Mouse (Mus musculus) limb, embryonic 15.5 days (tissue): Measurements from ENCODE around the gene Pkp4. TPM values are rescaled to one million over a fixed set of nuclear protein-coding genes. Genes with fewer than 3 reads are reported as not detected.
"Not testable (repeated sequence)": the region's sequence is repeated elsewhere in the genome, so short reads cannot be mapped to it uniquely, and the experiment has no call there.

Source experiments
- ATAC-seq: fragments of 200-750 bp; cut with Nextera tagmentation; 2 replicates; pipeline ENCODE4 v1.8.0; 2017; ENCODE audit warnings: low read depth, moderate TSS enrichment; ENCODE audit not compliant: insufficient number of reproducible peaks, low FRiP score, low TSS enrichment
- H3K27ac ChIP-seq: fragments of 300-500 bp; sonication (generic); 2 replicates; pipeline ENCODE4 v1.5.1; 2015; ENCODE audit warnings: moderate library complexity, mild to moderate bottlenecking, inconsistent platforms
- H3K27me3 ChIP-seq: fragments of 300-500 bp; sonication (generic); 2 replicates; pipeline ENCODE4 v1.6.1; 2015; ENCODE audit warnings: inconsistent platforms
- H3K36me3 ChIP-seq: fragments of 300-500 bp; sonication (generic); 2 replicates; pipeline ENCODE4 v1.6.1; 2015; ENCODE audit warnings: inconsistent platforms
- H3K4me1 ChIP-seq: fragments of 300-500 bp; sonication (generic); 2 replicates; pipeline ENCODE4 v1.6.1; 2015; ENCODE audit warnings: inconsistent platforms
- H3K4me2 ChIP-seq: fragments of 300-500 bp; sonication (generic); 2 replicates; pipeline ENCODE4 v1.6.1; 2015; ENCODE audit warnings: mild to moderate bottlenecking, inconsistent platforms
- H3K4me3 ChIP-seq: fragments of 300-500 bp; sonication (generic); 2 replicates; pipeline ENCODE4 v1.5.1; 2015; ENCODE audit warnings: mild to moderate bottlenecking, inconsistent platforms
- H3K9ac ChIP-seq: fragments of 300-500 bp; sonication (generic); 2 replicates; pipeline ENCODE4 v1.6.1; 2015; ENCODE audit warnings: inconsistent platforms
- H3K9me3 ChIP-seq: fragments of 300-500 bp; sonication (generic); 2 replicates; pipeline ENCODE4 v1.6.1; 2016; ENCODE audit warnings: inconsistent platforms
- WGBS: fragments of 180-500 bp; shearing (Covaris S2); methylation state at CpG from one replicate; pipeline ENCODE4 v1.1.7; 2015; 5-methylcytosine and 5-hydroxymethylcytosine counted together
- polyA plus RNA-seq: library from polyadenylated mRNA; unstranded; fragments of >200 nt; fragmentation: Nextera tagmentation; extraction: Ambion mirVana; gene quantifications from 2 replicates; pipeline ENCODE4 v1.2.1, GENCODE M21; 2015

Gene Pkp4
- polyA plus RNA-seq, 1 experiment from 2014 or later, result 23.4 TPM

DNA sequence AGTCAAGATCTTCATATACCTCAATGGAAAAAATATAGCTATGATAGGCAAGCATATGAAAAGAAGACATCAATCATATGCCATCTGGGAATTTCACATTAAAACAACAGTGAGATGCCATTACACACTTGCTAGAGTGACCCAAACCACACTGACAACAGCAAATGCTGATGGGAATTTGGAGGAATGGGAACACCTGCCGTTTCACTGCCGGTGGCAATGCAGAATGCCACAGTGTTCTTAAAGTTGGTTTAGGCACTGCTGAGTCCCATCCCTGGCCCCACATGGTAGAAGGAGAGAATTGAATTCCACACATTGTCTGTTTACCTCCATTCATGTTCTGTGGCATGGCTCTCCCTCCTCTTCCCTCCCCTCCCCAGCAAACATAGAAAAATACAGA is 212.5 kb downstream of the Pkp4 start:
- 85% methylated on average over 2 of the region's 2 CpGs for WGBS
- Histone ChIP-seq H3K9me3 (no peaks in the 10 kb centered on the region), H3K4me1 (no peaks in the 10 kb centered on the region), H3K9ac (no peak overlapping the region), H3K36me3 (no peaks in the 10 kb centered on the region), H3K27me3 (no peaks in the 10 kb centered on the region), H3K4me2 (no peak overlapping the region), H3K27ac (no peak overlapping the region), H3K4me3 (no peak overlapping the region)
- no peak for ATAC-seq

DNA sequence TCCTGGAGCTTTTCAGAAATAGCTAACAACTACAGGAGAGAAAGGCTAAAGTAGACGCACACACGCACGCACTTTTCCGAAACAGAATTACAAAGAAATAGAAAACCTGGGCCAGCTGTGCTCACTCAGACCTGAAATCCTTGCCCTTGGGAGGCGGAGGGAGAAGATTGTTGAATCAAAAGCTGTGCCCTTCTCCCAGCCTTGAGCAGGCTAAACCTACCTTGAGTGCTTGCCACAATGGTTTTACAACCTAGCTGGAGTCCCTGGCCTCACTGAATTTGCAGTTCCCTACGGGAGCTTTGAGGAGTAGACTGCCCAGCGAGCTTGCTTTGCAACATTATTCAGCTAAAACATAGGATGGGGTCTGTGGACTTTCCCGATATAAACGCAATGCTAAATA is 217.4 kb downstream of the Pkp4 start:
- H3K27me3 ChIP-seq, result no peaks in the 10 kb centered on the region
- no peaks in the 10 kb centered on the region for H3K9me3 ChIP-seq
- no peak overlapping the region for H3K9ac ChIP-seq
- H3K4me2 ChIP-seq, result no peak overlapping the region
- WGBS, result 88% methylated on average over 9 of the region's 9 CpGs
- H3K4me1 ChIP-seq, result no peaks in the 10 kb centered on the region
- H3K36me3 ChIP-seq, result no peaks in the 10 kb centered on the region
- ATAC-seq, result no peak
- H3K27ac ChIP-seq, result no peak overlapping the region
- H3K4me3 ChIP-seq, result no peak overlapping the region

DNA sequence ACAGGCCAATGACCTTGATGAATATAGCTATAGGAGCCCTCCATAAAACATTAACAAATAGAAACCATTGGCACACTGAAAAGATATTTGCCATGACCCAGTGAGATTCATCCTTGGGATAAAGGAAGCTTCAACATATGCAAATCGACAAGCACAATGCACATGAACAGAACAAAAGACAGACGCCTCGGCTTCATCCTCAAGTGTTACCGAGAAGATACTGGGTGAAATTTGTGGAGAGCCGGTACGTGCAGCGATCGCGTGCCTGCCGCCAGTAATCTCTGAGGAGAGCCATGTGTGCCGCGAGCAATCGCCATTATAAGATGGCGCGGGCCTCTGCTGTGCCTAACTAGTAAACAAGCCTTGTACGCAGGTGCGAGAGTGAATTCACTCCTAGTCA is 218.2 kb downstream of the Pkp4 start:
- H3K9ac ChIP-seq, H3K27ac ChIP-seq, H3K27me3 ChIP-seq, ATAC-seq, H3K36me3 ChIP-seq, H3K4me1 ChIP-seq, H3K4me2 ChIP-seq, H3K9me3 ChIP-seq, H3K4me3 ChIP-seq: not testable (repeated sequence)
- 96% methylated on average over 17 of the region's 17 CpGs for WGBS

DNA sequence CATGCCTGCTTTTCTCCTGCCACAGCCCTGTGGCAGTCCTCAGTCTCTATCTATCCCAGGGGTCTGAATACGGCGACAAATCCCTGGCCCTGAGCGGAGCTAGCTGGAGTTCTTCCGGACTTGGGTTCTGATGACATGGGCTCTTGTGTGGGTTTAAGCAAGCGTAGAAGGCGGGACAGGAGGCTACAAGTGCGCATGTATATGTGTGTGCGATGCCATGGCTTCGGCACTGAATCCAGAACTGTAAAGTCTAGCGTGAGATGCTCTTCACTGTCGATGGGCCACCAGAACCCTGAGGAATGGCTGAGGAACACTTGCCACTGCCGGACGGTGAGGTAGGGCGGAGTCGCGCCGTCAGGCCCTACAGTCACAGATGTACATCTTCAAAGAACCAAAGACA is 222.6 kb downstream of the Pkp4 start:
- H3K4me1 ChIP-seq, result peaks cover 3% of the 10 kb centered on the region; the same call in 1 of the 2 replicates
- ATAC-seq, result no peak

DNA sequence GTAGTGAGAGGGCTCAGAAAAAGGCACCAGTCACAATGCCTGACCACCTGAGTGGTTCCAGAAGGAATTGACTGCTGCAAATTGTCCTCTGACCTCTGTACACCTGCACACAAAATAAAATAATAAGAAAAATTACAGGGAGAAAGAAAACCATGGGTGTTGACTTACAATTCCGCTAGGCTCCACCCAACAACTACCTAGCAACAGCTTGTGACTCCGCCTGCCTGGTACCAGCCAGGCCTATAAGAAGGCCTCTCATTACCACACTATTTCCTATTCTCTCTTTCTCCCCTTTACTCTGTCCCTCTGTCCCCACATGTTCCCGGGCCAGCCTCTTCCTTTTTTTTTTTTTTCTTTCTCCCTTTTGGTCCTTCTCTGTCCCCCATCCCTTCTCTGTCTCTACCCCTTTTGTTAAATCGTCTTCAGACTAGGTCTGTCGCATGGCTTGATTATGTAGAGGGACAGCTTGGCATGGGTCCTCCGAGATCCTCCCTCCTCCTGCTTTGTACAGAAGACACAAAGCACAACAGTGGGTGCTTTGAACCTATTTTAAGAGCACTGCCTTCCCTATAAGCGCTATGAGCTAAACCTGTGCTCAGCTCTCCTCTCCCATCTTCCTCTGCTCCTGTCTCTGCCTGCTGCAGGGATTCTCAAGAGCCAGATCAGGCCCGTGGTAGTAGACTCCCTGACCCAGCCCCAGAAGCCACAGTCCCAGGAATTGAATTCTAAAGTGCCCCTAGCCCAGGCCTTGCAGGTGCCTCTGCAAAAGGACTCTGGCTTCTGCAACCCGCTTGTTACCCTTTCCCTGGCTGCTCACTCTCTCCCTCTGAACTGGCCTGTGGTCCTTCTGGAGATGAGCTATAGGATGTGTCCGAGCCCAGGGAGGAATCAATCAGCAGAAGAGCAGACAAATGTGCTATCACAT is 223.5 kb downstream of the Pkp4 start:
- Histone ChIP-seq H3K9ac (no peak overlapping the region), H3K36me3 (no peaks in the 10 kb centered on the region), H3K4me3 (no peak overlapping the region), H3K9me3 (no peaks in the 10 kb centered on the region), H3K27me3 (no peaks in the 10 kb centered on the region), H3K27ac (no peak overlapping the region), H3K4me1 (peaks cover 3% of the 10 kb centered on the region; the same call in 1 of the 2 replicates), H3K4me2 (no peak overlapping the region)
- WGBS, result 82% methylated on average over 10 of the region's 10 CpGs
- ATAC-seq, result no peak

More for the DNA sequence above, 222.6 kb downstream of the Pkp4 start:
- Histone ChIP-seq H3K4me3 (no peak overlapping the region), H3K27me3 (no peaks in the 10 kb centered on the region), H3K9ac (no peak overlapping the region), H3K4me2 (no peak overlapping the region), H3K36me3 (no peaks in the 10 kb centered on the region), H3K9me3 (no peaks in the 10 kb centered on the region), H3K27ac (no peak overlapping the region)
- 96% methylated on average over 17 of the region's 17 CpGs for WGBS

DNA sequence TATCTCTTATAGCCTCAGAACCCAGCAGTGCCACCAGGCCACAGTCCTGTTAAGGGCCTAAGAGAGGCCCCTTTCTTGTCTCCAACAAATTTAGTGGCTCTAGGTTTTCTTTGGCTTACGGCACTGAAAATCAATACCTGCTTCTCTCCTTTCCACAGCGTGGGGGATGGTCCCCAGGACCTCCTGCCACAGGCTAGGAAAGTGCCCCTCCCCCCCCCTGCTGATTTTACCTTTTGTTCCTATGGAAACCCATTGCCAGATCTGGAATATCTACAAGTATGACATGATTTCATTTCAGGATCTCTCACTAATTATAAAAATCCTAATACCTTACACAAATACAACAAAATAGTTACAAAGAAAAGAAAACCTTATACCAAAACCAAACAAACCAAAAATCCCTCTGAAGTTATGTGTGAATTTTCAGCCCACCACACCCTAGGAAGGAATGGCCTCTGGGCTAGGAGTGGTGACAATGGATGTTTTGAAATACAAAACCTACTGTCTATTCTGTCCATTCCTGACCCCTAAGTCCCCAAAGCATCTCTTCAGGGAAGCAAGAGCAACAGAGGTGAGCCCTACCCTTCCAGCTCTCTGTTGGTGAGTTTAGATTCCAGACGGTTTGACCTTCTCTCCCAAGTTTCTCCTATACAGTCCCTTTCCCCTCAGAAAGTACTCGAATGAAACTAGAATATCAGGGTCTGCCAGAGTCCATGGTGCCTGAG is 224.7 kb downstream of the Pkp4 start:
- Histone ChIP-seq H3K9ac (no peak overlapping the region), H3K4me2 (no peak overlapping the region), H3K4me1 (peaks cover 3% of the 10 kb centered on the region; the same call in 1 of the 2 replicates), H3K4me3 (no peak overlapping the region), H3K27ac (no peak overlapping the region), H3K27me3 (no peaks in the 10 kb centered on the region), H3K9me3 (no peaks in the 10 kb centered on the region), H3K36me3 (no peaks in the 10 kb centered on the region)
- no peak for ATAC-seq
- WGBS, result 53% methylated on average over 4 of the region's 4 CpGs

DNA sequence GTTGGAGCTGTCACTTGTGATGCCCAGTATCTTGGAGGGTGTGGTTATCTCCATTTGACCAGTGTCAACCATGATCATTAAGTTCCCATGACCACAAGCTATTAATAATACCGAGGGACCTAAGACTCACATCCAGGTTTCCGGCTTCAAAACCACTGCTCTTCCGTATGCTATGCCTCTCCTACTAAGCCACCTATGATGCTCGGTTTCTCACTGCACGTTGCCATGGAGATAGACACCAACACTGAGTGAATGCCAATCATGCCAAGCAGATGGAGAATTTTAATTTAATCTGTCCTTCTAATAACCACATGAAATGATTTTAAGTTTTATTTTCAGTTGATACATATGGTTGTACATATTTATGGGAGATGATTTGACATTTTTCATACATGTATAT is 229.3 kb downstream of the Pkp4 start:
- no peaks in the 10 kb centered on the region for H3K9me3 ChIP-seq
- peaks cover 2% of the 10 kb centered on the region; the same call in 1 of the 2 replicates for H3K4me1 ChIP-seq
- no peak overlapping the region for H3K4me3 ChIP-seq
- no peak for ATAC-seq
- H3K36me3 ChIP-seq, result no peaks in the 10 kb centered on the region
- no peak overlapping the region for H3K27ac ChIP-seq
- no peak overlapping the region for H3K4me2 ChIP-seq
- 82% methylated on average over 5 of the region's 5 CpGs for WGBS
- H3K9ac ChIP-seq, result no peak overlapping the region
- no peaks in the 10 kb centered on the region for H3K27me3 ChIP-seq

DNA sequence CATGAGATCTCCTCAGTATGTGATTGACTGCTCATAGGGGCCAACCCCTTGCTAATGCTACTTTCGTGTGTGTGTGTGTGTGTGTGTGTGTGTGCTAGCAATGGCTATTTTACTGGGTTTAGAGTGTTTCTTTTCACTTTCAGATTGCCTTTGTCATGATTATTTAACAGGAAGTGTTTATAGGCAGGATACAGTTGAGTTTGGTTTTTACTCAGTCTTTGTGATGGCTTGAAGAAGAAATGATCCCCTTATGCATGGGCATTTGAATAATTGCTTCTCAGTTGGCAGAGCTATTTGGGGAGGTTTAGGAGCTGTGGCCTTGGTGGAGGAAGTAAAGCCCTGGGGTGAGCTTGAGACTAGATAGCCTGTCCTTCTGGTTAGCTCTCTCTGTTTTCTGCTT is 232.5 kb downstream of the Pkp4 start:
- Histone ChIP-seq H3K36me3 (no peaks in the 10 kb centered on the region), H3K4me1 (no peaks in the 10 kb centered on the region), H3K27me3 (no peaks in the 10 kb centered on the region), H3K4me2 (no peak overlapping the region), H3K9me3 (no peaks in the 10 kb centered on the region), H3K27ac (no peak overlapping the region), H3K9ac (no peak overlapping the region), H3K4me3 (no peak overlapping the region)
- ATAC-seq, result no peak
- 83% methylated on average over 1 of the region's 1 CpGs for WGBS

DNA sequence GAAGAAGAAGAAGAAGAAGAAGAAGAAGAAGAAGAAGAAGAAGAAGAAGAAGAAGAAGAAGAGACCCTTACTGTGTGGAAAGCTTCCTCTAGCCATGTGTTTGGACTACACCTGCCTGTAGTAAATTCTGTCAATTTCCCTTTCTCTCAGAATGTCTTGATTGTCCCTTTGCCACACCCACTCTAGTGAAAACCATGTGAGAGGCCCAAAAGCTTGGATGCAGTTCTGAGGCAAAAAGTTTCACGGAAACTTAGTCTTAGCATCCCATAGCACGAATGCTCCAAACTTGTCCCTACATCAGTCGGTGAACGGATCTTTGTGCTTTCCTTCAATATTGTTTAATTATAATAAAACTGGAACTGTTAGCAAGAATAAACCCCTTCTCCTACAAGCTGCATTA is 234.0 kb downstream of the Pkp4 start:
- H3K4me1 ChIP-seq, result no peaks in the 10 kb centered on the region
- H3K4me3 ChIP-seq, result no peak overlapping the region
- WGBS, result 96% methylated on average over 4 of the region's 4 CpGs
- no peaks in the 10 kb centered on the region for H3K36me3 ChIP-seq
- H3K4me2 ChIP-seq, result no peak overlapping the region
- ATAC-seq, result no peak
- no peak overlapping the region for H3K9ac ChIP-seq
- no peaks in the 10 kb centered on the region for H3K9me3 ChIP-seq
- H3K27me3 ChIP-seq, result no peaks in the 10 kb centered on the region
- H3K27ac ChIP-seq, result no peak overlapping the region

DNA sequence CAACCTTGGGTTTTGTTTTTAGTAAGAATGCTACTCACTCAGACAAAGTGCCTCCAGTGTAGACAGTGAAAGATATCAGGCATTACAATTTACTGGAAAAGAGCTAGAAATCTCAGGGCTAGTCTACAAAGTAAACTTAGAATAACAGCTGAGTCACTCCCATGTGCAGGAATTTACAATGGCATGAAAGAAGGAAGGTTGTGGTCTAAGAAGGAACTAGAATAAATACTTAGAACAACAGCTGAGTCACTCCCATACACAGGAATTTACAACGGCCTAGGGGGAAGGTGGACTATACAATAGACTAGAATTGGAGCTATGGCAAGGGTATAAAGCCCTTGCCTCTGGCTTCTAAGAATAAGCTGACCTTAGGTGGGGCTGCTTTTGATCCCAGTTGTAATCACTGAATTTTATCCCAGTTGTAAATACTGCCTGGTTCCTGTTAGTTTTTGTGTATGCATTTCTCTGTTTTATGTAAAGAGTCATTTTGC is 234.6 kb downstream of the Pkp4 start:
- not testable (repeated sequence) for H3K9ac ChIP-seq, H3K36me3 ChIP-seq, H3K4me1 ChIP-seq, ATAC-seq, H3K27ac ChIP-seq, H3K27me3 ChIP-seq, H3K4me3 ChIP-seq, H3K4me2 ChIP-seq, H3K9me3 ChIP-seq
- WGBS, result 80% methylated on average over 1 of the region's 1 CpGs

DNA sequence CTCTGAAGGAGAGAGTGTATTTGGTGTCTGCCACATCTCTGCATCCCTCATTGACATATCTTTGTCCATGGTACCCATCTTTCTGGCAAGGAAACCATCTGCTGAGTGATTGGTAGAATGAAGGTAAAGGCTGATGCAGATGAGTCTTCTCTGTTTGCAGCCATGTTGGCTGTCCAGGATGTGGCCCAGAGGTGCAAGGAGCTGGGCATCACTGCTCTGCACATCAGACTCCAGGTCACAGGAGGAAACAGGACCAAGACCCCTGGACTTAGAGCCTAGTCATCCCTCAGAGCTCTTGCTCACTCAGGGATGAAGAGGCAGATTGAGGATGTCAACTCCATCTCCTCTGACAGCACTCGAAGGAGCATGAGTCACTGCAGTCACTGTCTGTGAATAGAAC is 235.9 kb downstream of the Pkp4 start:
- Histone ChIP-seq H3K9ac (no peak overlapping the region), H3K36me3 (no peaks in the 10 kb centered on the region), H3K4me2 (no peak overlapping the region), H3K27ac (no peak overlapping the region), H3K27me3 (no peaks in the 10 kb centered on the region), H3K9me3 (no peaks in the 10 kb centered on the region), H3K4me3 (no peak overlapping the region), H3K4me1 (no peaks in the 10 kb centered on the region)
- no peak for ATAC-seq
- WGBS, result 89% methylated on average over 1 of the region's 1 CpGs

DNA sequence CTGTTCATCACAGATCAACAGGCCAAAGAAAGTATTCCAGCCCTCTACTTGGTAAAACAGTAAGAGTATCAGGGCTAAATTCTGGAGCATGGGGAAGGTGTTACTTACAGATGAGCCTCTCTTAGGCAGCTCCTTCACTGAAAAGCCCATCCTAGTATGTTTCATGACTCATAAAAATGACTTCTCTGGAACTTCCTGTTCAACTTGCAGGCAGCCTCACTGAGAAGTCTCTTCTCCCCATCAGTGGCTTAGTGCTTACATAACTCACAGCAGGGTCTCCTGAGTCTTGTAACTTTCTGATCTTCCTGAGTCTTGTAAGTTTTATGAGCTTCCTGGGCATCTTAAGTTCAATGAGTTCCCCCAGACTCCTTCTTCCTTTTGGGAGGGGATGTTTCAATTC is 236.9 kb downstream of the Pkp4 start:
- Histone ChIP-seq H3K27me3 (no peaks in the 10 kb centered on the region), H3K9ac (no peak overlapping the region), H3K36me3 (no peaks in the 10 kb centered on the region), H3K4me3 (no peak overlapping the region), H3K9me3 (no peaks in the 10 kb centered on the region), H3K27ac (no peak overlapping the region), H3K4me2 (no peak overlapping the region), H3K4me1 (no peaks in the 10 kb centered on the region)
- ATAC-seq, result no peak
